Mouse (Mus musculus) thymus, adult 2 months (tissue): ENCODE measurements around the gene Tdrd9.

Source experiments
- CTCF ChIP-seq: fragments of 200-500 bp; IDR thresholded peaks from 2 replicates; pipeline ENCODE4 v1.5.1; 2012; ENCODE audit warnings: mild to moderate bottlenecking, control low read depth, low read length, moderate library complexity, borderline replicate concordance; ENCODE audit not compliant: control insufficient read depth, poor library complexity, insufficient read depth; ENCODE audit errors: extremely low read depth
- POLR2A ChIP-seq: fragments of 200-500 bp; IDR thresholded peaks from 2 replicates; pipeline ENCODE4 v1.6.1; 2012; ENCODE audit warnings: mild to moderate bottlenecking, low read length, control low read depth, moderate library complexity; ENCODE audit not compliant: control insufficient read depth, poor library complexity, insufficient read depth; ENCODE audit errors: extremely low read depth

DNA sequence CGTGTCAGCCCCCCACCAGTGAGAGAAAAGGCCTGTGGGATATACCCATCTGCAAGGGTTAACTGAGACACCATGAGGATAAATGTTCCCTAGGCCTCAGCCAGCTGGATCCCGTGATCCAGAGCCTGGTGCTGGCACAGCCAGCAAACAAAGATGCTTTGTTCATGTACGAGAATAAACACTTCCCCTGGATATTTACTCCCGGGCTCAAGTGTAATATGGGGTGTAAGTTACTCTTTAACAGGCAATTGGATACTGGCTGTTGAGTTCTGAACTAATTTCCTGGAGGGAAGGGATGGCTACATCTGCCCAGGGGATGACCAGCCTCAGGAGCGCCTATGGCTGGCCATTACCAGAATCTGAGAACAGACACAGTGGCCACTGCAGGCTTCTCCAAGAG, 19.7 kb upstream of the Tdrd9 start:
- TF ChIP-seq CTCF (no peak), POLR2A (no peak)
